8 mouse cellular contexts compared by ENCODE assay signal in the genomic region with DNA sequence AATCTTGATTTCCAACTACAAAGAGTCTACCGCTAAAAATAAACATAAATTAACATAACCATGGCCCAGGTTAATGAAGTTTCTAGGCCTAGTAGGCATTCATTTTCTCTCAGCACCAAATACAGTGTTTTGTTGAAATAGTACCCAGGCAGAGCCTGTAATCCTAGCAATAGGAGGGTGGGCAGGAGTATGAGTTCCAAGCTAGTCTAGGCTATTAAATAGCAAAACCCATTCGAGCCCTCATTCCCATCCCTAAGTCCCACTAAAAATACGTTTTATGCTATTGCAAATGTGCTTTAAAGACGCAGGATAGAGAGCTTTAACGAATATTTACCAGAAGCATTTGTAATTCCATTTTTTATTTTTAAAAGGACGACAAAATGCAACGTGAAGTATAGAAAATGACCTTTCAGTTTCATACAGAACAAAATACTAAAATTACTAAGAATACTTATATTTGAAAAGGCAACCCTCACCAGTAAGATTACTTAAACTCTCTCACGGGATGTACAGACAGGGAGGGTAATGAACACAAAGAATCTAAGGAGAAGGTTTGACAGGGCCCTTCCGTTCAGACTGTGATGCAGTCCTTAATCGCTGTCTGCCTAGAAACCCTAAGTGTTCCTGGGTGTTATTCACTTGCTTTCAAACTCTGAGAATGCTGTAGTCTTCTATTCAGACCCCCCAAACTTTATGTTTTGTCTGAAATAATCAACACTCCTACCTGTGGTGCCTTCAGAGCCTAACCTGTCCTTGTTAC. TPM values are rescaled to one million over a fixed set of nuclear protein-coding genes. Genes with fewer than 3 reads are reported as not detected.
DNase-seq lines count a peak whose midpoint lies in the region; ATAC-seq lines count a peak whose summit lies in the region.

No protein-coding gene starts in this region.

- peak overlapping the region; percentile 100 for H3K27ac ChIP-seq in kidney, embryonic 14.5 days (ENCODE audit: low read depth, low read length)
- H3K27ac ChIP-seq in hindbrain, embryonic 10.5 days = peak overlapping the region; percentile 100
- peak overlapping the region; percentile 100 for H3K27ac ChIP-seq in midbrain, embryonic 11.5 days (ENCODE audit: low read depth, low read length)

- peak overlapping the region; percentile 77 for H3K4me2 ChIP-seq in kidney, embryonic 14.5 days (replicated peaks; ENCODE audit: low read depth, low read length)
- H3K4me2 ChIP-seq in midbrain, embryonic 11.5 days = peak overlapping the region; percentile 85

- no peaks in the 10 kb centered on the region for H3K27me3 ChIP-seq in kidney, embryonic 14.5 days (ENCODE audit: control insufficient read depth, insufficient read depth, low read length)
- no peaks in the 10 kb centered on the region for H3K27me3 ChIP-seq in hindbrain, embryonic 10.5 days (ENCODE audit: insufficient read depth, poor library complexity, severe bottlenecking)
- no peaks in the 10 kb centered on the region for H3K27me3 ChIP-seq in midbrain, embryonic 11.5 days (ENCODE audit: control insufficient read depth, insufficient read depth, low read length)

- ATAC-seq in kidney, embryonic 14.5 days (ENCODE audit: low FRiP score, low TSS enrichment) = no peak
- no peak for ATAC-seq in midbrain, embryonic 11.5 days (ENCODE audit: low FRiP score)

- no peak for DNase-seq in kidney, adult 8-10 months
- DNase-seq in R1 (ENCODE audit: low read depth, low spot score) = peak; percentile 18
- no peak for DNase-seq in hindbrain, embryonic 10.5 days (ENCODE audit: low spot score)
- DNase-seq in midbrain, embryonic 11.5 days (ENCODE audit: low spot score, missing footprints) = peak; percentile 90
- DNase-seq in retina, embryonic 14.5 days (ENCODE audit: low spot score) = no peak
- DNase-seq in frontal cortex, postnatal 14 days (ENCODE audit: low spot score in 2 of 2) = no peak
- DNase-seq in layer of hippocampus, adult 11-12 months (ENCODE audit: low spot score) = no peak

- H3K4me1 ChIP-seq in kidney, embryonic 14.5 days (ENCODE audit: control insufficient read depth, insufficient read depth, low read length) = peaks cover 20% of the 10 kb centered on the region; the same call in 1 of the 2 replicates
- H3K4me1 ChIP-seq in hindbrain, embryonic 10.5 days (replicated peaks) = peaks cover 44% of the 10 kb centered on the region
- H3K4me1 ChIP-seq in midbrain, embryonic 11.5 days (ENCODE audit: control insufficient read depth, insufficient read depth, low read length) = peaks cover 23% of the 10 kb centered on the region; the same call in 1 of the 2 replicates

- H3K36me3 ChIP-seq in kidney, embryonic 14.5 days (ENCODE audit: control insufficient read depth, insufficient read depth, low read length) = no peaks in the 10 kb centered on the region
- peaks cover 5% of the 10 kb centered on the region for H3K36me3 ChIP-seq in hindbrain, embryonic 10.5 days
- peaks cover 3% of the 10 kb centered on the region; the same call in 1 of the 2 replicates for H3K36me3 ChIP-seq in midbrain, embryonic 11.5 days (ENCODE audit: control insufficient read depth, insufficient read depth, low read length)

- no peaks in the 10 kb centered on the region for H3K9me3 ChIP-seq in kidney, embryonic 14.5 days (ENCODE audit: control insufficient read depth, low read length)
- H3K9me3 ChIP-seq in hindbrain, embryonic 10.5 days = no peaks in the 10 kb centered on the region
- no peaks in the 10 kb centered on the region for H3K9me3 ChIP-seq in midbrain, embryonic 11.5 days (ENCODE audit: control insufficient read depth, low read length)

- peak overlapping the region; percentile 97 for H3K4me3 ChIP-seq in kidney, embryonic 14.5 days (ENCODE audit: low read length)
- H3K4me3 ChIP-seq in hindbrain, embryonic 10.5 days = peak overlapping the region; percentile 86
- peak overlapping the region; percentile 93 for H3K4me3 ChIP-seq in midbrain, embryonic 11.5 days (ENCODE audit: low read depth, low read length)

- H3K9ac ChIP-seq in kidney, embryonic 14.5 days (ENCODE audit: low read depth, low read length) = peak overlapping the region; percentile 98
- H3K9ac ChIP-seq in midbrain, embryonic 11.5 days (ENCODE audit: low read length) = peak overlapping the region; percentile 100

- 3% methylated on average over 10 of the region's 10 CpGs for WGBS in kidney, embryonic 14.5 days
- WGBS in hindbrain, embryonic 10.5 days = 7% methylated on average over 10 of the region's 10 CpGs
- 2% methylated on average over 10 of the region's 10 CpGs for WGBS in midbrain, embryonic 11.5 days

RNA-seq across cellular contexts. Expression of a gene that starts 2.1 kb away (rescaled TPM):
- polyA plus RNA-seq in kidney, embryonic 14.5 days (2014; fragmentation: Nextera tagmentation; extraction: Ambion mirVana) = 76.5 and 81.6 TPM in 2 replicates
- polyA plus RNA-seq in hindbrain, embryonic 10.5 days (2016; fragmentation: Nextera tagmentation; extraction: Ambion mirVana) = 92.9 and 96.0 TPM in 2 replicates
- 110 and 115 TPM in 2 replicates for polyA plus RNA-seq in midbrain, embryonic 11.5 days (2014; fragmentation: Nextera tagmentation; extraction: Ambion mirVana)

Comparison
In these comparisons a context has a peak if more than half of its experiments do, and no peak if none do; other contexts are left out.
1. DNase-seq: peak in R1 (single experiment) and midbrain, embryonic 11.5 days (single experiment); none in kidney, adult 8-10 months (0 of 2), hindbrain, embryonic 10.5 days (single experiment), retina, embryonic 14.5 days (single experiment), frontal cortex, postnatal 14 days (0 of 2) and layer of hippocampus, adult 11-12 months (single experiment).
2. Peak in every context shown above with its lines, with median percentiles within 50 percentile points of each other: H3K27ac ChIP-seq and H3K4me3 ChIP-seq.